Mouse (Mus musculus) large intestine, adult 2 months (tissue): ENCODE measurements around the gene Tmtc1. TPM values are rescaled to one million over a fixed set of nuclear protein-coding genes. Genes with fewer than 3 reads are reported as not detected.

Experiments
- DNase-seq: peaks from one replicate; pipeline ENCODE4 v3.0.0-alpha.2; 2012; ENCODE audit warnings: low read depth, low spot score
- WGBS: fragments of 180-500 bp; shearing (Covaris S2); methylation state at CpG from one replicate; pipeline ENCODE4 v1.1.7; 2018; 5-methylcytosine and 5-hydroxymethylcytosine counted together
- polyA plus RNA-seq: library from polyadenylated mRNA; depleted of rRNA; stranded (reverse); fragments of >200 nt; gene quantifications from 2 replicates; pipeline ENCODE4 v1.2.3, GENCODE M21; 2012; rRNA removed

Tmtc1 gene
- polyA plus RNA-seq, 1 experiment = 2.6 TPM

GRCm38 (mm10) chr6:148205134-148205533 lies 239.1 kb downstream of the Tmtc1 start:
- DNase-seq = no peak
- WGBS = 78% methylated on average over 1 of the region's 1 CpGs

- WGBS = 64% methylated on average over 3 of the region's 3 CpGs
- no peak for DNase-seq
Measured at GRCm38 (mm10) chr6:148199729-148200128, 244.5 kb downstream of the Tmtc1 start.

- DNase-seq = no peak
- 69% methylated on average over 2 of the region's 2 CpGs for WGBS
Measured at GRCm38 (mm10) chr6:148199177-148199576, 245.0 kb downstream of the Tmtc1 start.

- WGBS = 39% methylated on average over 6 of the region's 6 CpGs
Measured at GRCm38 (mm10) chr6:148193972-148194701, 250.1 kb downstream of the Tmtc1 start.

GRCm38 (mm10) chr6:148185694-148186093 lies 258.5 kb downstream of the Tmtc1 start:
- DNase-seq = no peak
- 85% methylated on average over 1 of the region's 1 CpGs for WGBS

More at GRCm38 (mm10) chr6:148193972-148194701, 250.1 kb downstream of the Tmtc1 start:
- DNase-seq = no peak

Other genes starting within 250 kb of the Tmtc1 start
- 23.4 and 38.7 TPM in 2 replicates for gene Ergic2, start 232.0 kb downstream of the Tmtc1 start, polyA plus RNA-seq